Mouse (Mus musculus): ENCODE results near the gene Camk2g. TPM values are rescaled to one million over a fixed set of nuclear protein-coding genes. Genes with fewer than 3 reads are reported as not detected.

The Camk2g gene
- total and polyA plus RNA-seq, 3 experiments, result 15.7 to 33.1 (median 18.5) TPM

DNA sequence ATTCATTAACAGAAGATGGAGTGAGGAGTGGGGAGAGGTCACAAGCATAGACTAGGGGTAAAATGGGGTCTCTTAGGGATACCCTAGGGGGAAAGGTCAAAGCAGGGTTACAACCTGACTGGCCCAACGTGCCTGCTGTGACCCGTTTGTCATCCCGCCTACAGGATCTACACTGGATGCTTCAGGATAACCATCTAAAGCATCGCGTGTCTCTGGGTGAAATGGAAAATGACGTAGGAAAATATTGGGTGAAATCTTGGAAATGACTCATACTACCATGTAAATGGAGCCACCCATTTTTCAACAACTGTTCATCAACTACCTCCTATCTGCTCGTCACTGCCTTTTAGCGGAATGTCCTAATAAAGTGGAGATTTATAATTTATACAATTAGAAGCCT is 2.3 kb upstream of the Camk2g start:
- no peak overlapping the region for H3K4me2 ChIP-seq (ENCODE audit: insufficient read depth, low read depth, poor library complexity, severe bottlenecking)
- DNase-seq (ENCODE audit: extremely low read depth), result no peak
- H3K4me3 ChIP-seq (replicated peaks in 1 of 3; ENCODE audit: low read depth in 2 of 3, low read length in 2 of 3, poor library complexity in 1 of 3), result no peak overlapping the region
- dilution Hi-C loops (cut with MboI; ENCODE audit: extremely low pct_ligation_motif_present, extremely low pct_unique_long_range_greater_than_20kb, low sequenced_read_pairs), result no loop called here
- in situ Hi-C loops (cut with MboI; ENCODE audit: low pct_ligation_motif_present, low pct_unique_long_range_greater_than_20kb, low sequenced_read_pairs), result loop anchor here (5.0 to 25.0 kb wide), 2 partner anchors 34 to 216 kb away; no protein-coding TSS in a partner anchor
- H3K4me1 ChIP-seq (ENCODE audit: control insufficient read depth in 1 of 2, insufficient read depth in 2 of 2), result peaks cover 7 to 35% of the 10 kb centered on the region in 2 experiments
- no peak for TF ChIP-seq USF1 (IDR thresholded peaks at IDR 0.05; ENCODE audit: low read depth, low read length)
- TF ChIP-seq EP300 (IDR thresholded peaks at IDR 0.05; ENCODE audit: low read length), result 0 out of 2 replicates have a peak, but pooled peaks have one; percentile 16
- no peak for TF ChIP-seq ZKSCAN1 (IDR thresholded peaks at IDR 0.05; ENCODE audit: borderline replicate concordance, low read depth, low read length)
- no peak for TF ChIP-seq MXI1 (IDR thresholded peaks at IDR 0.05; ENCODE audit: low read depth, low read length)
- no peak overlapping the region for H3K9ac ChIP-seq (ENCODE audit: insufficient read depth, low read depth)
- peaks cover 4% of the 10 kb centered on the region; the same call in 1 of the 2 replicates for H3K79me2 ChIP-seq (replicated peaks; ENCODE audit: control insufficient read depth, extremely low read depth, insufficient read depth, poor library complexity, severe bottlenecking)
- no peaks in the 10 kb centered on the region for H3K27me3 ChIP-seq (replicated peaks)
- no peaks in the 10 kb centered on the region for H3K9me3 ChIP-seq (replicated peaks; ENCODE audit: low read length)
- no peak overlapping the region for H3K27ac ChIP-seq (ENCODE audit: insufficient read depth, low read depth)
- peaks cover 6 to 17% of the 10 kb centered on the region in 2 experiments for H3K36me3 ChIP-seq (replicated peaks in 1 of 2; ENCODE audit: control insufficient read depth in 1 of 2, insufficient read depth in 1 of 2, low read length in 1 of 2)

DNA sequence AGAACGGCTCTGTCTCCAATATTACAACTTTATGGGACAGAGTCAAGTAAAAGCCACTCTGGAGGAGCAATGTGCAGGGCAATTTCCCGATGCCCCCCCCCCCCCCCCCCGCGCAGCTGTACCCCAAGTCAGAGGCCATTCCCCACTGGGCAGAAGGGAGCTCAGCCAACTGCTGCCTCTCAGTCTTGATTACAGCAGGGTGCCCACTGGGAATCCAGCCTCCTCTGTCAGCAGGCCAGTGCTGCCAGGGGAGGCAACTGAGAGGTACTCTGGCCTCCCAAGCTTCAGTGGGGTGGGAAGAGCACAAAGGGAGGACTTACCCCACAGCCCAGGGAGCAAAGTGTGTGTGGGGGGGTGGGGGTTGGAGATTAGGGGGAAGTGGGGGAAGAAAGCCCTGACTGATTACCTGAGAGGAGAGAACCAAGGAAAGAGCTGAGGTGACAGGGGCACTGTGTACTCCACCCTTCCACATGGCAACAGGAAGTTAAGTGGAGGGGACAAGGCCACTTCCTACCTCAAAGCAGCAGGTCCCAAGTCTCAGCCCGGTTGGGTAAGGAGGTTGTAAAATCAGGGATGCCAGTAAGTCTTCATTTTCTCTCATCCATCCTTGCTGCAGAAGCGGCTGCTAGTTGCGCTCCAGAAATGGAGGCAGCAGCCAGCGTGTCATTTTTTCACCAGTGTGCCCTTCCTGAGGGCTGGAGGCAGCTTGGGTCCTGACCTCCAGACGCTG is 1.7 kb upstream of the Camk2g start:
- peaks cover 12 to 23% of the 10 kb centered on the region in 2 experiments for H3K36me3 ChIP-seq (replicated peaks in 1 of 2; ENCODE audit: control insufficient read depth in 1 of 2, insufficient read depth in 1 of 2, low read length in 1 of 2)
- H3K4me2 ChIP-seq (ENCODE audit: insufficient read depth, low read depth, poor library complexity, severe bottlenecking), result peak overlapping the region; percentile 33
- no peak for TF ChIP-seq POLR2A (IDR thresholded peaks at IDR 0.05; ENCODE audit: low read depth, low read length)
- TF ChIP-seq EP300 (IDR thresholded peaks at IDR 0.05; ENCODE audit: low read length), result no peak
- no peak for TF ChIP-seq UBTF (IDR thresholded peaks at IDR 0.05; ENCODE audit: low read depth, low read length)
- TF ChIP-seq USF2 (conservative IDR thresholded peaks at IDR 0.05; ENCODE audit: low read depth, low read length), result no peak
- no peak for TF ChIP-seq CHD1 (IDR thresholded peaks at IDR 0.05; ENCODE audit: low read depth, low read length)
- no peak for TF ChIP-seq BHLHE40 (IDR thresholded peaks at IDR 0.05; ENCODE audit: low read depth, low read length)
- no peak for TF ChIP-seq NELFE (IDR thresholded peaks at IDR 0.05; ENCODE audit: low read depth, low read length)
- no peak for TF ChIP-seq GABPA (IDR thresholded peaks at IDR 0.05; ENCODE audit: insufficient replicate concordance, low read depth, low read length)
- no peak for TF ChIP-seq RAD21 (IDR thresholded peaks at IDR 0.05; ENCODE audit: low read depth, low read length)
- no peak for TF ChIP-seq ELF1 (IDR thresholded peaks at IDR 0.05; ENCODE audit: low read depth, low read length)
- no peak for TF ChIP-seq CHD2 (IDR thresholded peaks at IDR 0.05; ENCODE audit: low read length)
- TF ChIP-seq ETS1 (conservative IDR thresholded peaks at IDR 0.05; ENCODE audit: low read depth, low read length), result no peak
- TF ChIP-seq HCFC1 (IDR thresholded peaks at IDR 0.05; ENCODE audit: low read depth, low read length), result no peak
- no peak for TF ChIP-seq ZMIZ1 (IDR thresholded peaks at IDR 0.05; ENCODE audit: low read depth, low read length)
- H3K4me1 ChIP-seq (ENCODE audit: control insufficient read depth in 1 of 2, insufficient read depth in 2 of 2), result peaks cover 7 to 41% of the 10 kb centered on the region in 2 experiments
- H3K27ac ChIP-seq (ENCODE audit: insufficient read depth, low read depth), result no peak overlapping the region
- H3K4me3 ChIP-seq (replicated peaks in 1 of 3; ENCODE audit: low read depth in 2 of 3, low read length in 2 of 3, poor library complexity in 1 of 3), result peak overlapping the region in 1 of 3 experiments; percentile 77
- in situ Hi-C loops (cut with MboI; ENCODE audit: low pct_ligation_motif_present, low pct_unique_long_range_greater_than_20kb, low sequenced_read_pairs) (loop anchor here (5.0 to 25.0 kb wide), 2 partner anchors 33 to 217 kb away; no protein-coding TSS in a partner anchor), dilution Hi-C loops (cut with MboI; ENCODE audit: extremely low pct_ligation_motif_present, extremely low pct_unique_long_range_greater_than_20kb, low sequenced_read_pairs) (no loop called here)
- peaks cover 4% of the 10 kb centered on the region; the same call in 1 of the 2 replicates for H3K79me2 ChIP-seq (replicated peaks; ENCODE audit: control insufficient read depth, extremely low read depth, insufficient read depth, poor library complexity, severe bottlenecking)
- no peaks in the 10 kb centered on the region for H3K9me3 ChIP-seq (replicated peaks; ENCODE audit: low read length)
- H3K9ac ChIP-seq (ENCODE audit: insufficient read depth, low read depth), result 0 out of 2 replicates have a peak overlapping the region, but pooled peaks have one; percentile 11
- H3K27me3 ChIP-seq (replicated peaks), result no peaks in the 10 kb centered on the region
- no peak for DNase-seq (ENCODE audit: extremely low read depth)
